Comparison of ENCODE assay signal across 15 mouse cellular contexts in genomic region chr3:41353021-41353420, GRCm38 (mm10).
"Had no signal": no experiment of that assay in that cellular context is flagged by ENCODE, and none has a peak within 500 bp of the region (broad histone marks: within the 10 kb centered on the region; RNA-seq: fewer than 3 reads in every experiment).

No protein-coding gene starts in this region.

- H3K4me1 ChIP-seq: neural tube, embryonic 13.5 days; neural tube, embryonic 15.5 days; stomach, embryonic 15.5 days had no signal

- H3K9ac ChIP-seq: neural tube, embryonic 13.5 days; neural tube, embryonic 15.5 days; stomach, embryonic 15.5 days had no signal

- H3K4me3 ChIP-seq: neural tube, embryonic 13.5 days; neural tube, embryonic 15.5 days; stomach, embryonic 15.5 days had no signal

- H3K4me2 ChIP-seq: neural tube, embryonic 13.5 days; neural tube, embryonic 15.5 days; stomach, embryonic 15.5 days had no signal

- H3K27ac ChIP-seq: neural tube, embryonic 13.5 days; neural tube, embryonic 15.5 days; stomach, embryonic 15.5 days; stomach, postnatal 0 days had no signal

- H3K27me3 ChIP-seq: neural tube, embryonic 13.5 days; neural tube, embryonic 15.5 days; stomach, embryonic 15.5 days had no signal

- DNase-seq: right cerebral cortex, adult 18-20 months; right cerebral cortex, postnatal 14 days; right cerebral cortex, postnatal 25 days; right cerebral cortex, postnatal 4 days; spleen, adult 18-20 months; thymus, adult 18-20 months; thymus, adult 2 months; thymus, postnatal 14 days; thymus, postnatal 25 days; thymus, postnatal 36 days; thymus, postnatal 4 days had no signal

- H3K36me3 ChIP-seq: neural tube, embryonic 13.5 days; neural tube, embryonic 15.5 days; stomach, embryonic 15.5 days had no signal

- H3K9me3 ChIP-seq: neural tube, embryonic 13.5 days; neural tube, embryonic 15.5 days; stomach, embryonic 15.5 days had no signal
